Mouse (Mus musculus) spleen, postnatal 14 days (tissue): Measurements from ENCODE around the gene Usp12.

Experiments used
- DNase-seq, 2 experiments: peaks; one replicate each; pipeline ENCODE4 v3.0.0; 2021 to 2022; ENCODE audit warnings: low spot score in 2 of 2

Gene Usp12

DNA sequence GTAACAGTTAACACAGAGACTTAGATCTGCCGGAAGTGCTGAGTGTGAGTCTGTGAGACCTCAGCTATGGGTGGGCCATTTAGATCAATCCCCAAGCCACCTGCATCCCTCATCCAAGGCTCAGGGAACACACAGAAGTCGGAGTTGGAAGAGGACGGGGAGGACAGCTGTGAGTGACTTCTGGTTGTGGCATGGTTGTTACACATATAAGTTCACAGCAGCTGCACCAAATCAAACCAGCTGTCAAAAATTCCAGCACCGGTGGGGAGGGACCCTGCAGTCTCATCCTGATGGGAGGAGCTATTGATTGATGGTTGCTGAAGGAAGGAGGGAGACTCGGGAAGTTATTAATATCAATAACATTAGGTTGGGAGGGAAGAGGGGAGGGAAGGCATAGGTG lies 99.3 kb downstream of the Usp12 start:
- DNase-seq: no peak

DNA sequence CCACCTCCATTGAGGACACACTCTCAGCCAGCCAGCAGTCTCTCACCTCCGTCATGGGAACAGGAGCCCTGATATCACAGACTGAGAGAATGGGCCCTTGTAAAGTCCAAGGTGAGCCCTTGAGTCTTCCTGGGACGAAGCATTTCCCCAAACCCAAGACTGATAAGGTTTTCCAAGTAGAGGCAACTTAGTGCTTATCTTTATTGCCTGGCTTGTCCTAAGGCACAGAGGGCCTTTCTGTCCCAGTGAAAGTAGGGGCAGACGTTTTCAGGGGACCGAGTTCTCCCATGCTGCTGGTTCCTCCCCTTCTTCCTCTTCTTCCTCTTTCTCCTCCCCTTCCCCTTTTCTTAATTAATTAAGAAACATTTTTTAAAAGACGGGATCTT lies 101.8 kb downstream of the Usp12 start:
- DNase-seq: no peak

DNA sequence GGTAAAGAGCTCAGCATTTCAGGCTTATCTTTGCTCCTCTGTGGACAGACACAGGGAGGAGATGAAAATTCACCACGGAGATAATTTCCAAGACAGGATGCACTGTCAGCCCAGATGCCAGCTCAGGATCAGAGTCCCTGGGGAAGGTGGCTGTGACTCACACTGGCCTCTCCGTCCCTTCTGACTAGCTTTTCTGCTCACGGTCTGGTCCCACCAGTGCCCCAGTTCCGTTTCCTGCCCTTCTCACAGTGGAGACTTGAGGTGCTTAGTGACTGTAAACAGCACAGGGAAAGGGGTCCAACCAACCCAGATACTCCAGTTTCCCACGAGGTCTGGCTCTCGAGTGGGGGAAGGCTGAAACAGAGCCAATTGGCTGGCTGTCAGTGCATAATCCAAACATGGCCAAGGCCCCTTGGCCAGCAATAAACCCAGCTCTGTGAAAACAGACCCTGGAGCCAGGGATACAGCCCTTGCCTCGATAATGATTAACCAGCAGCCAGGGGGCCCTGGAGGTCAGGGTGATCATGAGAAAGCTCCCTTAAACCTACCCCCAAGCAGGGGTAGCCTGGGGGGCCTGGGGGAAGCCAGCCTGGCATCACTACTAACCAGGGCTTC lies 102.3 kb downstream of the Usp12 start:
- no peak for DNase-seq

DNA sequence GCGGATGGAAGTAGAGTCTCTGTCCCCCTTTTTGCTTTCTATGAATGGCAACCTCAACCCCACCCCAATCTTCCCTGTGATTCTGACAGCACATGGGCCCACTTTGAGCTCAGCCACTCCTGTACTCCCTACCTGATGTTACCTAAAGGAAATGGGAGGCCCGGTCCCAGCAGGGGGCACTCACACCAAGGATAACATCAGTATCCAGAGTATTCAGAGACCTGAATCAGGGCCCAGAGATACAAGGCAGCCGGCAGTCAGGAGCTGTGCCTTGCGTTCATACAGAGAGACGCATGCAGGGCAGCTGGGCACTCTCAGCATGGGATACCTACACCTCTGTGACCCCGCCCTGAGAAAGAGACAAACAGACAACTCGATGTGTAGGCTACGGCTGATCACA lies 103.1 kb downstream of the Usp12 start:
- DNase-seq: no peak

DNA sequence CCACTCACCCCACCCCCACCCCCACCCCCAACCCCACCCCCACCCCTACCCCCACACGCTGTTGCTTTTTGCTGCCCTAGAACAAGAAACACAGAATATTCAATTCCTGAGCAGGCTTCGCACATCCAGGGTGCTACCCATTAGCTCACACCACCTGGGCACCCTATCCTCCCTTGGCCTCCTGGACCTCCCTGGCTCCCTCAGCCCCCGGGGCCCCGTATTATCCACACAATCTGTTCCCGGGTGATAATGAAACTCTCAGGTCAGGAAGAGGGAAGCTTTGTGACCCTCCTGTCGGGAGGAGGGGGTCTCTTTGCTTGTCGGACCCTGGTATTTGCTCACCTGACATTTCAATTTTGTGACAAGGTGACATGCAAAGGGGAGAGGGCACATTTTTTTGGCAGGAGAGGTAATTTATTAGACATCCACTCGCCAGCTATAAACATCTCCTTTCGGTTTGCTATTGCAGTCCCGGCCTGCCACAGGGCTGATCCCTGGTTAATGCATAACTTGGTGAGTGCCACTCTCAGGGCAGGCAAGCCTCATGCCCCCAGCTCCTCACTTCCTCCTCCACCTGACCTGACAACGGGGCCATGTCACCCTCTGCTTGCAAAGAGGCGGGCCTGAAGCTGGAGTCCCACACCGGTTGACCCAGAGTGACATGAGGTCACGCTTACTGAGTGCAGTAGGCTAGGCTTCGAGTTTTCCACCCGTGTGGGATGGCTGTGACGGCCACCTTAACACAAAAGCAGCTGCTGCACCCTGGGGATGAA lies 107.1 kb downstream of the Usp12 start:
- DNase-seq: no peak

DNA sequence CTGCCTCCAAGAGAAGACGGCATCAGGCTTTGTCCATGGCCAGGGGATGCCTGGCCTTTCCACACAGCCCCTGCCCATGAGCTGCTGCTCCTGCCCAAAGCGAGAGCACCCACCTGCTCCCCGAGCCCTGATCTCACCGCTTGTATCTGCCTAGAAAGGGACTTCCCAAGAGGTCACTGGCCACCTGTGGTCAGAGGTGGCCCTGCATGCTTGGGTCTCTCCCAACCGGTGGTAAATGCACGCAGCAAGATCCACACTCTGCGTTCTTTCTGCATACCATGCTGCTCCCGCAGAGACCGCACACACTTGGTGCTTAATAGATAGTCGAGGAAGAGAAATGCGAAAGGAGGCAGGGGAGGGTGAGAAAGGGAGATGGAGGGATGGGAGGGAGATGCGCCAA lies 107.9 kb downstream of the Usp12 start:
- DNase-seq: no peak
